Mouse (Mus musculus) stomach, postnatal 0 days (tissue): ENCODE measurements around the gene Lrrc75a. TPM values are rescaled to one million over a fixed set of nuclear protein-coding genes. Genes with fewer than 3 reads are reported as not detected.

Source experiments
- ATAC-seq: fragments of 200-750 bp; cut with Nextera tagmentation; 2 replicates; pipeline ENCODE4 v1.8.0; 2017; ENCODE audit not compliant: low FRiP score, low TSS enrichment
- DNase-seq: peaks from one replicate; pipeline ENCODE4 v3.0.0-alpha.2; 2016; ENCODE audit warnings: low spot score
- H3K27ac ChIP-seq: fragments of 300-500 bp; sonication (generic); replicated peaks from 2 replicates; pipeline ENCODE4 v1.5.1; 2014; ENCODE audit warnings: mild to moderate bottlenecking, control low read depth
- H3K27me3 ChIP-seq: fragments of 300-500 bp; sonication (generic); 2 replicates; pipeline ENCODE4 v1.6.1; 2014; ENCODE audit warnings: low read length; ENCODE audit not compliant: control insufficient read depth, insufficient read depth
- H3K36me3 ChIP-seq: fragments of 300-500 bp; sonication (generic); 2 replicates; pipeline ENCODE4 v1.6.1; 2014; ENCODE audit warnings: low read length, mixed read lengths; ENCODE audit not compliant: control insufficient read depth, insufficient read depth
- H3K4me1 ChIP-seq: fragments of 300-500 bp; sonication (generic); replicated peaks from 2 replicates; pipeline ENCODE4 v1.6.1; 2014; ENCODE audit warnings: antibody characterized with exemption; ENCODE audit not compliant: control insufficient read depth, insufficient read depth
- H3K4me2 ChIP-seq: fragments of 300-500 bp; sonication (generic); replicated peaks from 2 replicates; pipeline ENCODE4 v1.6.1; 2014; ENCODE audit warnings: low read depth, mild to moderate bottlenecking, control low read depth, moderate library complexity
- H3K4me3 ChIP-seq: fragments of 300-500 bp; sonication (generic); 2 replicates; pipeline ENCODE4 v1.5.1; 2014; ENCODE audit warnings: low read depth, low read length, control low read depth
- H3K9ac ChIP-seq: fragments of 300-500 bp; sonication (generic); 2 replicates; pipeline ENCODE4 v1.6.1; 2014; ENCODE audit warnings: mild to moderate bottlenecking, low read length, control low read depth, mixed read lengths
- H3K9me3 ChIP-seq: fragments of 300-500 bp; sonication (generic); 2 replicates; pipeline ENCODE4 v1.6.1; 2016; ENCODE audit warnings: low read length; ENCODE audit not compliant: control insufficient read depth
- CTCF ChIP-seq: IDR thresholded peaks from 2 replicates; pipeline ENCODE4 v1.5.1; 2016; ENCODE audit warnings: antibody characterized with exemption, low read depth, mild to moderate bottlenecking, moderate library complexity
- EP300 ChIP-seq: optimal IDR thresholded peaks from 2 replicates; pipeline ENCODE3; 2016; ENCODE audit warnings: antibody characterized with exemption
- WGBS: fragments of 180-500 bp; shearing (Covaris S2); extraction: QIAGEN DNeasy Blood & Tissue Kit; methylation state at CpG from one replicate; pipeline ENCODE4 v1.1.7; 2014; 5-methylcytosine and 5-hydroxymethylcytosine counted together
- polyA plus RNA-seq: library from polyadenylated mRNA; unstranded; fragments of >200 nt; fragmentation: Nextera tagmentation; extraction: Ambion mirVana; gene quantifications from 2 replicates; pipeline ENCODE4 v1.2.1, GENCODE M21; 2015

Lrrc75a gene
- polyA plus RNA-seq, 1 experiment from 2014 or later: 7.3 TPM

DNA sequence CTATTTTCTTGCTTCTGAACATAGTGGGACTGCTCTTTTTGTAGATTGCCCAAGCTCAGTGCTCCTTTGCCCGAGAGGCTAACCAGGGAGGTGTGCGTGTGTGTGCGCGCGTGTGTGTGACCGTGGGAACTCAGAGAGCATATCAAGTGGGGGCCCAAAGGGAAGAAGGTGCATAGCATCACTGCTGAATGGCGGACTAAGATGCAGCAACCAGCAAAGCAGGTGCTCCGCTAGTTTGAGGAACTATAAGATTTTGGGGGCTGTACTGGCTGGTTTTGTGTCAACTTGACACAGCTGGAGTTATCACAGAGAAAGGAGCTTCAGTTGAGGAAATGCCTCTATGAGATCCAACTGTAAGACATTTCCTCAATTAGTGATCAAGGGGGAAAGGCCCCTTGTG is 27.2 kb downstream of the Lrrc75a start:
- WGBS: 94% methylated on average over 8 of the region's 8 CpGs
- H3K9me3 ChIP-seq: no peaks in the 10 kb centered on the region

DNA sequence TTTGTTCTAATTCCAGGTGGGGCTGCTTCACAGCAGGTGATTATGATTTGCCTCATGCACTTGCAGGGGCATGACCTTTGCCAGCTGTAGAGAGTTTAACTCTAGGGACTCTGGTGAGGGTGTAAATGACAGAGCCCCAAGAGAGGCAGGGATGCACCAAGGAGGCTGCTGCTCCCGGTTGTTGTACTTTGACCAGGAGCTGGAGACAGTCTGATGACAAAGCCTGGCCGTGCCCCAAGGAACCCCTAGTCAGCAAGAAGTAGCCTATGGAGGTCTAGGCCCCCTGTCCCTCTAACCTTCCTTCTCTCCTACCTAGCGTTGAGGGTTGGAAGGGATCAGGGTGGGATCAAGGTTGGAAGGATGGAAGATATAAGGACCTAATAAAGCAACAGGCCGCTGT is 32.9 kb downstream of the Lrrc75a start:
- no peak for DNase-seq
- no peak overlapping the region for H3K4me3 ChIP-seq
- H3K9me3 ChIP-seq: no peaks in the 10 kb centered on the region
- H3K9ac ChIP-seq: no peak overlapping the region
- WGBS: 91% methylated on average over 4 of the region's 4 CpGs
- no peak for TF ChIP-seq CTCF
- TF ChIP-seq EP300: no peak
- H3K36me3 ChIP-seq: 0 out of 2 replicates have a peak, but pooled peaks cover 3% of the 10 kb centered on the region
- no peak for ATAC-seq
- H3K4me1 ChIP-seq: no peaks in the 10 kb centered on the region
- no peak overlapping the region for H3K27ac ChIP-seq
- H3K27me3 ChIP-seq: no peaks in the 10 kb centered on the region
- H3K4me2 ChIP-seq: no peak overlapping the region

More for the DNA sequence above, 27.2 kb downstream of the Lrrc75a start:
- Histone ChIP-seq H3K4me3 (no peak overlapping the region), H3K27ac (no peak overlapping the region), H3K9ac (no peak overlapping the region), H3K36me3 (no peaks in the 10 kb centered on the region), H3K4me2 (no peak overlapping the region), H3K4me1 (peaks cover 5% of the 10 kb centered on the region; the same call in 1 of the 2 replicates), H3K27me3 (no peaks in the 10 kb centered on the region)
- ATAC-seq: no peak
- no peak for DNase-seq
- no peak for TF ChIP-seq CTCF
- no peak for TF ChIP-seq EP300

DNA sequence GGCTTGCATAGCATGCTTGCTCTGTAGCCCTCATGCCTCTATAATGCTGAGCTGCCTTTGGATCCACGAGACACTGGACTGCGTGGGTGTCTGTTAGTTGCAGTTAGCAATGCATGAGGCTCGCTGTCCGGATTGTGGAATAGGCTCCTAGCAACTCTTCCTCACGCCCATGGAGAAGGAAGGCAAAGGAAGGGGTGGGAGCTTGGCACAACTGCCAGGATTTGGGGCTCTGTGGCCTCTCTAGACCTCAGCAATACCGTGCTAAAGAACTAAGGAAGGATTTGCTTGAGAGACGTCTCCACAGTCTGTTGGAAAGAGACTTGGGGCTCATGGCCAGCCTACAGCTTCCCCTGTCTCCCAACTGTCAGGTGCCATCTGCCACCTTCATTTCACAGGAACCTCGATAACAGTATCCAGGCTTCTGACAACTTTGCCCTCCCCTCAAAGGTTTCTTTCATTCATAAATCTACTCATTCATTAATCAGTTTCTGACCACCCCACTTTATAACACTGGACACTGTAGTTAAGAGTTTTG is 33.4 kb downstream of the Lrrc75a start:
- ATAC-seq (no peak), DNase-seq (no peak)
- Histone ChIP-seq H3K36me3 (0 out of 2 replicates have a peak, but pooled peaks cover 3% of the 10 kb centered on the region), H3K4me1 (no peaks in the 10 kb centered on the region), H3K4me2 (no peak overlapping the region), H3K4me3 (no peak overlapping the region), H3K27ac (no peak overlapping the region), H3K27me3 (no peaks in the 10 kb centered on the region), H3K9ac (no peak overlapping the region), H3K9me3 (no peaks in the 10 kb centered on the region)
- 80% methylated on average over 8 of the region's 8 CpGs for WGBS
- no peak for TF ChIP-seq CTCF

DNA sequence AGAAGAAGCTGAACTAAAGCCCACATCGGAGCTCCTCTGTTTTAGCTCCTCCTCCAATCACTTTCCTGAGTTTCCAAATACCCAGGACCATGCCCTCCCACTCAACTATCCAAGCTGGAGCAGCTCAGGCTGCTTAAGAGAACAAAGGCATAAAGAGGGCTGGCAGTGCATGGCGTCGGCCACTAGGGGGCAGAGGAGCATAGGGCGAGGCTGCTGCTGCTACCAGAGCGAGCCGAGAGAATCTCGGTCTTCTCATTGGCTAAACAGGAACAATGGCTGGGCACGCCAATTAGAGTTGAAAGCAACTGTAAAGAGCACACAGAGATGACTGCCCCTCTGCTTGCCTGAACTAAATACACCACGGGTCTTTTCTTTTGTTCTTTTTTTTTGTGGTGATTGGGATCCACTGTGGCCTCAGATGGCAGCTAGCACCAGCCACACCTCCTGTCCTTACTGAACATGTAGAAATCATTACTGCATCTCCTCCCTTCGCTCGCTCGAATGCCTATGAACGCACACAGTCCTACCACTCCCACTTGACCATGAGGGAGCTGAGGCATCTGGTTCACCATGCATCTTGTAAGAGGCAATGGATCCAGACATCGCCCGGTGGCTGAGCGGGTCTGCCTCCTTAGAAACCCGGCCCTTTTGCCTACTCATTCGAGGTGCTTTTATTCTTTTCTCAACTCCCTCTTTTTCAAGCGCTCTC is 34.5 kb downstream of the Lrrc75a start:
- no peaks in the 10 kb centered on the region for H3K9me3 ChIP-seq
- DNase-seq (peak; percentile 94), ATAC-seq (peak; percentile 87)
- peak overlapping the region; percentile 46 for H3K4me2 ChIP-seq
- peak overlapping the region; percentile 24; the same call in 1 of the 2 replicates for H3K27ac ChIP-seq
- no peaks in the 10 kb centered on the region for H3K4me1 ChIP-seq
- H3K36me3 ChIP-seq: 0 out of 2 replicates have a peak, but pooled peaks cover 3% of the 10 kb centered on the region
- peak overlapping the region; percentile 35 for H3K9ac ChIP-seq
- peak overlapping the region; percentile 13; the same call in 1 of the 2 replicates for H3K4me3 ChIP-seq
- whole genome bisulfite sequencing: 19% methylated on average over 19 of the region's 19 CpGs
- TF ChIP-seq CTCF (peak; percentile 100), EP300 (no peak)
- H3K27me3 ChIP-seq: no peaks in the 10 kb centered on the region

DNA sequence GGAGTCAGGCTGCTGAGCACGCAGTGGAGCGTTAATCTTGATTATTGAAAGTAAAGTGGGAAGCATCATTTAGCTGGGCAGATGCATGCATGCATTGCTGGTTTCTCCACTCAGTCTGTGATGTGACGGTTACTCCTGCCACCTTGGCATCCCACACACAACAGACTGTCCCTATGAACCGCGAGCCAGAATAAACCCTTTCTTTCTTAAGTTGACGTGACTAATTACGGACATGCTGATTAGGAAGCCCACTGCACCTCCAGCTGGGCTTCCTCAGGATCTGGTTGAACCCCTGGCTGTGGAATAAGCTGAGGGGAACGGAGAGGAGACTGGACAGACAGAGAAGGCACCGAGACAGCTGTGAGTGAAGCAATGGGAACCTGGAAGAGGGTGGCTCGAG is 35.7 kb downstream of the Lrrc75a start:
- no peak overlapping the region for H3K4me3 ChIP-seq
- no peak overlapping the region for H3K4me2 ChIP-seq
- no peaks in the 10 kb centered on the region for H3K27me3 ChIP-seq
- no peak for ATAC-seq
- H3K9ac ChIP-seq: no peak overlapping the region
- no peaks in the 10 kb centered on the region for H3K4me1 ChIP-seq
- no peaks in the 10 kb centered on the region for H3K9me3 ChIP-seq
- H3K27ac ChIP-seq: no peak overlapping the region
- TF ChIP-seq CTCF (no peak), EP300 (no peak)
- 86% methylated on average over 10 of the region's 10 CpGs for WGBS
- H3K36me3 ChIP-seq: peaks cover 3% of the 10 kb centered on the region; the same call in 1 of the 2 replicates
- DNase-seq: no peak

DNA sequence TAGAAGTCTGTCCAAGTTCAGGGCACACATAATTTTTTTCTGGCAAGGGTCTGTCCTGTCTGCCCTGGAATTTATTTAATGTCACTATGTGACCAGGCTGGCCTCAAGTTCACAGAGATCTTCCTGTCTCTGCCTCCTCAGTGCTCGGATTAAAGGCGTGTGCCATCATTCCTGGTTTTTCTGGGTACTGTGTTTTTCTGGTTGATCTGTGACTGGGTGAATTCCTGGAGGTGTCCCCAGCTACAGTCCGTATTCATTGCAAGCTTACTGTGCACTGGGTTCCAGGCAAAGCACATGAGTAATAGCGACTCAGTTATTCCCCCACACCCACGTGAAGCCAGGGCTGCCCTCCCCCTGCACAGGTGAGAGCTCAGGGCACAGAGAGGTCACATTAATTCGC is 38.0 kb downstream of the Lrrc75a start:
- H3K36me3 ChIP-seq: peaks cover 17% of the 10 kb centered on the region; the same call in 1 of the 2 replicates

More for the DNA sequence above, 38.0 kb downstream of the Lrrc75a start:
- Histone ChIP-seq H3K9me3 (no peaks in the 10 kb centered on the region), H3K4me2 (no peak overlapping the region), H3K4me1 (no peaks in the 10 kb centered on the region), H3K27me3 (no peaks in the 10 kb centered on the region), H3K27ac (no peak overlapping the region), H3K9ac (no peak overlapping the region), H3K4me3 (no peak overlapping the region)
- ATAC-seq: no peak
- 71% methylated on average over 6 of the region's 6 CpGs for WGBS
- no peak for DNase-seq
- TF ChIP-seq CTCF (no peak), EP300 (no peak)
